Mouse (Mus musculus): ENCODE measurements around the gene St5. TPM values are rescaled to one million over a fixed set of nuclear protein-coding genes. Genes with fewer than 3 reads are reported as not detected.

St5 gene
- 0.54 TPM for polyA plus RNA-seq (2017; shearing (Covaris generic))

GRCm38 (mm10) chr7:109703190-109704015 lies at the start of gene St5, which contains the start of gene Akip1:
Gene St5 (minus strand): TSS chr7:109703605.
Gene Akip1 (plus strand): TSS chr7:109703690.

GRCm38 (mm10) chr7:109752008-109752925 lies 48.9 kb upstream of the St5 start, which contains the start of gene Tmem9b:
Gene Tmem9b (minus strand): TSS chr7:109752875.

GRCm38 (mm10) chr7:109731626-109732025 lies 28.2 kb upstream of the St5 start, which contains the start of gene Ascl3:
Gene Ascl3 (minus strand): TSS chr7:109731726.

GRCm38 (mm10) chr7:109723697-109724096 lies 20.3 kb upstream of the St5 start, which contains the start of gene BC051019:
Gene BC051019 (minus strand): TSS chr7:109723850.

GRCm38 (mm10) chr7:109518838-109519696 lies 184.3 kb downstream of the St5 start, which contains the start of gene Rpl27a:
Gene Rpl27a (plus strand): TSS chr7:109519147.

GRCm38 (mm10) chr7:109508034-109508433 lies 195.4 kb downstream of the St5 start, which contains the start of gene Trim66:
Gene Trim66 (minus strand): TSS chr7:109508134.

Other genes with a start within 250 kb of the St5 start
- not detected for gene Trim66, start 195.5 kb downstream of the St5 start, polyA plus RNA-seq (2017; shearing (Covaris generic))
- gene Rpl27a, start 184.5 kb downstream of the St5 start, polyA plus RNA-seq (2017; shearing (Covaris generic)): 128 TPM
- 10.3 TPM for gene Akip1, start 85 bp upstream of the St5 start, polyA plus RNA-seq (2017; shearing (Covaris generic))
- gene BC051019, start 20.2 kb upstream of the St5 start, polyA plus RNA-seq (2017; shearing (Covaris generic)): not detected
- 0.55 TPM for gene Ascl3, start 28.1 kb upstream of the St5 start, polyA plus RNA-seq (2017; shearing (Covaris generic))
- gene Tmem9b, start 49.3 kb upstream of the St5 start, polyA plus RNA-seq (2017; shearing (Covaris generic)): 92.4 TPM
- gene Nrip3, start 78.4 kb upstream of the St5 start, polyA plus RNA-seq (2017; shearing (Covaris generic)): 0.92 TPM
- gene Scube2, start 162.1 kb upstream of the St5 start, polyA plus RNA-seq (2017; shearing (Covaris generic)): not detected